Mouse (Mus musculus): ENCODE results near the gene Cdc42ep3. TPM values are rescaled to one million over a fixed set of nuclear protein-coding genes. Genes with fewer than 3 reads are reported as not detected.

Cdc42ep3 gene
- total RNA-seq (2014; rRNA removed): 18.1 and 22.3 TPM in 2 replicates
- 34.9 and 35.9 TPM in 2 replicates for polyA plus RNA-seq (2015; fragmentation: Nextera tagmentation; extraction: Ambion mirVana)

DNA sequence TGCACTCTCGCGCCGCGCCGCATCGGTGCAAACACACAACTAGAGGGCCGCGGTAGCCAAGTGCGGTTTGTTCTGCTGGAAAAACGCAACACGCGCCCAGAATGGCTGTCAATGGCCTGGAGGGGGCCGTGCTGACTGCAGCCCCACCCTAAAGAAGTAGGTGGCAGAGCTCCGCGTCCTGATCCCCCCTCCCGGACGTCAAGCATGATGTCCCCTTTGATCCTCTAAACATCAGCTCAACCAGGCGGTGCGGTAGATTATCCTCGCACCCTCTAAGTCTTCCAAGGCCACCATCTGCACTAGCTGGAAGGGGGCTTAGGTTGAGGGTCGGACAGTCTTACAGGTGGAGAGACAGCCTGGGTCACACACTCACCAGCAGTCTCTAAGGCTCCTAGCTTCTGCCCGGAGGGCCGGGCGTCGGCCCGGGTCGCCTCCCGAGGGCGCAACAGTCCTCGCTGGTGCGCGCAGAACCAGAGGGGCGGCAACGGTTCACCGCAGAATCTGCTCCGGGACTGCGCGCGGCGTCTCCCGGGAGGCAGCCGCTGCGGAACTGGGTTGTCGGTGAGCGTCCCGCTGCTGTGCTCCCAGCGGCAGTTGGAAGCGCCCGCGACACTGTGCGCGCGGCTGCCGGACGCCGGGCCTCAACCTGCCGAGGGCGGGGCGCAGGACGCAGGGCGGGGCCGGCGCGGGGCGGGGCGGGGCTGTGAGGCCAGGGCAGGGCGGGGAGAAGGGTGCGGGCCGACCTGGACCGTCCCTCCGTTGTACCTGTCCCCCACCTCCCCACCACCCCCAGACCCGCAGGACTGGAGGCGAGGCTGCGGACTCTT lies at the start of gene Cdc42ep3:
Gene Cdc42ep3, minus strand, starts transcription at position 648 of the 827 bp plus-strand sequence.
- Histone ChIP-seq H3K27me3 (ENCODE audit: insufficient read depth, low read length) (no peaks in the 10 kb centered on the region), H3K9me3 (ENCODE audit: low read length) (no peaks in the 10 kb centered on the region), H3K9ac (replicated peaks; ENCODE audit: low read length) (peak within 1 kb of the TSS; percentile 92), H3K4me3 (ENCODE audit: low read length) (peak within 1 kb of the TSS; percentile 71), H3K4me2 (ENCODE audit: low read depth, low read length) (peak within 1 kb of the TSS; percentile 82), H3K36me3 (ENCODE audit: insufficient read depth, low read length) (no peaks in the 10 kb centered on the region), H3K27ac (peak within 1 kb of the TSS; percentile 90), H3K4me1 (ENCODE audit: insufficient read depth, low read length) (peaks cover 10% of the 10 kb centered on the region; the same call in 1 of the 2 replicates)
- under 1% methylated on average over 59 of the region's 74 CpGs for WGBS
- DNase-seq (ENCODE audit: low spot score): peak; percentile 79
- TF ChIP-seq CTCF (IDR thresholded peaks at IDR 0.05; ENCODE audit: low read depth): peak; percentile 32; the same call in 1 of the 2 replicates
- peak; percentile 82 for ATAC-seq

DNA sequence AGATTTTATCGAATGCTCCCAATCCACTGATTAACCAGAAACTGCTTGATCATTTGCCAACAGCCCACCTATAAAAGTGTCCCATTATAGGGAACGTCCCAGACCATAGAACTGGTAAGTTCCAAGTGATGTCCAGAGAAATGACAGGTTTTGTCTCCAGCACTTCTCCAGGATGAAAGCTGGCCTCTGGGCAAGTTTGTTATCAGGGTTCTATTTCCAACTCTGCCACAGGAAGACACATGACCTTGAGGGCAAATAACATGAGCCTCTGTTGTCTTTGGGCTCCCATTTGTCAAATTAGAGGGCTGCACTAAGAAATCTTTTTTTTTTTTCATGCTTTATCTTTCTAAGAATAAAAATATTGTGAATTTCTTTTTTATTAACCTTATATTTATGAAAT lies 45.5 kb upstream of the Cdc42ep3 start:
- DNase-seq (ENCODE audit: low spot score) (no peak), ATAC-seq (no peak)
- Histone ChIP-seq H3K27ac (no peak overlapping the region), H3K27me3 (ENCODE audit: insufficient read depth, low read length) (no peaks in the 10 kb centered on the region), H3K9me3 (ENCODE audit: low read length) (no peaks in the 10 kb centered on the region), H3K9ac (replicated peaks; ENCODE audit: low read length) (no peak overlapping the region), H3K4me2 (ENCODE audit: low read depth, low read length) (no peak overlapping the region), H3K36me3 (ENCODE audit: insufficient read depth, low read length) (no peaks in the 10 kb centered on the region), H3K4me3 (ENCODE audit: low read length) (no peak overlapping the region), H3K4me1 (ENCODE audit: insufficient read depth, low read length) (no peaks in the 10 kb centered on the region)
- no peak for TF ChIP-seq CTCF (IDR thresholded peaks at IDR 0.05; ENCODE audit: low read depth)
- WGBS: 84% methylated on average over 2 of the region's 2 CpGs

DNA sequence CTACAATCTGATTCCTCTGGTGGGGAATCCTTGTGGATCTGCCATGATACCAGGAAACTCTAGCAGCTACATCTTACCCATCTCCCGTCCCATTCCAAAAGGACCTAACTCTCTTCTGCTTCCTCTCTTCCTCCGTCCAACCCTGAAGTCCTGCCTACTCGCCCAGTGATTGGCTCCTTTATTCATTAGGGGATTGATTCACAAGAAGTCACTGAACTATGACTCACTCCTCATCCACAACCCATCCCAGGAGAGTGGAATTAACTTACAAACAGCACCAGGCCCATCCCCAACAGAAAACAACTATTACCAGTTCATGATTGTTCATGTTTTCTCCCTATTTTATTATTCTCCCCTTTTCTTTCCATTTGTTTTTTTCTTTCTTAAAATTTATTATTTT lies 43.5 kb upstream of the Cdc42ep3 start:
- no peak for ATAC-seq
- no peak overlapping the region for H3K9ac ChIP-seq (replicated peaks; ENCODE audit: low read length)
- no peak for TF ChIP-seq CTCF (IDR thresholded peaks at IDR 0.05; ENCODE audit: low read depth)

DNA sequence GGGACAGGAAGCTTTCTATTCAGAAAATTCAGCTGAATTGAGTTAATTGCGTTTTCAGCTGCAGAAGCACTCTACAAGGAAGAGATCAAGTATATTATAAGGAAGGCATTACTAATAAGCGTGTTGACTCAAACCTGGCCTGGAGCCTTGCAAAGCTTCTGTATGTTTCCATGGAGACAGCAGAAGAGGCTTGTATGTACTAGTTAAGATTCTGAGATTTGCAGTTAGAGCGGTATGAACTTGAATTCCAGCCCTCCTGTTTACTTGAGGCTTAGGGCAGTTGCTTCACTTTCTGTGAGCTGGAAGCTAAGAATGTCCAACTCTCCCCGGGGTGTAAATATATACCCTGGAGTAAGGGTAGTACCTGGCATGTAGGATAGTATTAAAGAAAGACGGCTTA lies 39.9 kb upstream of the Cdc42ep3 start:
- Histone ChIP-seq H3K36me3 (ENCODE audit: insufficient read depth, low read length) (no peaks in the 10 kb centered on the region), H3K4me3 (ENCODE audit: low read length) (no peak overlapping the region), H3K4me1 (ENCODE audit: insufficient read depth, low read length) (no peaks in the 10 kb centered on the region), H3K27ac (no peak overlapping the region), H3K9ac (replicated peaks; ENCODE audit: low read length) (no peak overlapping the region), H3K9me3 (ENCODE audit: low read length) (no peaks in the 10 kb centered on the region), H3K27me3 (ENCODE audit: insufficient read depth, low read length) (no peaks in the 10 kb centered on the region), H3K4me2 (ENCODE audit: low read depth, low read length) (no peak overlapping the region)
- WGBS: 63% methylated on average over 5 of the region's 5 CpGs
- no peak for DNase-seq (ENCODE audit: low spot score)
- ATAC-seq: no peak
- no peak for TF ChIP-seq CTCF (IDR thresholded peaks at IDR 0.05; ENCODE audit: low read depth)

More for the DNA sequence above, 43.5 kb upstream of the Cdc42ep3 start:
- no peak for DNase-seq (ENCODE audit: low spot score)
- Histone ChIP-seq H3K27ac (no peak overlapping the region), H3K9me3 (ENCODE audit: low read length) (no peaks in the 10 kb centered on the region), H3K4me1 (ENCODE audit: insufficient read depth, low read length) (no peaks in the 10 kb centered on the region), H3K27me3 (ENCODE audit: insufficient read depth, low read length) (no peaks in the 10 kb centered on the region), H3K36me3 (ENCODE audit: insufficient read depth, low read length) (no peaks in the 10 kb centered on the region), H3K4me3 (ENCODE audit: low read length) (no peak overlapping the region), H3K4me2 (ENCODE audit: low read depth, low read length) (no peak overlapping the region)
- 80% methylated on average over 3 of the region's 3 CpGs for WGBS

DNA sequence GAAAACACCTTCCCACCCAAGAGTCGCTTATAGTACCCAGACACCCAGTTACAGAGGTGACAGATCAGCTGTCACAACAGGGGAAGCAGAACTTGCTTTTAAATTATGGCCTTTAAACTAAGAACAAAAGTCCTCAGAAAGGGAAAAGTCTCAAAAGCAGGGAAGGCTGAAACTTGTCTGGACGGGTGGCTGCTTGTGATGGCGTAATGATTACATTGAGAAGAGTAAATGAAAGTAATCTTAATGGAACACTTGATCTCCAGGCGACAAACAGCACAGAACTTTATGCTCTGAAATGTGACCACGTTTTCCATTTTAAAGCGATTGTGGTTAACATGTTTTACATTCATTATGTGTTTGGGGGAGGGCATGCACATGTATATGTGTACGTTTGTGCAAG lies 39.0 kb upstream of the Cdc42ep3 start:
- no peak overlapping the region for H3K27ac ChIP-seq
- no peak for DNase-seq (ENCODE audit: low spot score)
- no peaks in the 10 kb centered on the region for H3K36me3 ChIP-seq (ENCODE audit: insufficient read depth, low read length)
- no peak overlapping the region for H3K4me2 ChIP-seq (ENCODE audit: low read depth, low read length)
- ATAC-seq: no peak
- 84% methylated on average over 7 of the region's 7 CpGs for WGBS
- no peak for TF ChIP-seq CTCF (IDR thresholded peaks at IDR 0.05; ENCODE audit: low read depth)
- H3K4me3 ChIP-seq (ENCODE audit: low read length): no peak overlapping the region
- H3K27me3 ChIP-seq (ENCODE audit: insufficient read depth, low read length): no peaks in the 10 kb centered on the region
- no peak overlapping the region for H3K9ac ChIP-seq (replicated peaks; ENCODE audit: low read length)
- H3K9me3 ChIP-seq (ENCODE audit: low read length): no peaks in the 10 kb centered on the region
- H3K4me1 ChIP-seq (ENCODE audit: insufficient read depth, low read length): no peaks in the 10 kb centered on the region

DNA sequence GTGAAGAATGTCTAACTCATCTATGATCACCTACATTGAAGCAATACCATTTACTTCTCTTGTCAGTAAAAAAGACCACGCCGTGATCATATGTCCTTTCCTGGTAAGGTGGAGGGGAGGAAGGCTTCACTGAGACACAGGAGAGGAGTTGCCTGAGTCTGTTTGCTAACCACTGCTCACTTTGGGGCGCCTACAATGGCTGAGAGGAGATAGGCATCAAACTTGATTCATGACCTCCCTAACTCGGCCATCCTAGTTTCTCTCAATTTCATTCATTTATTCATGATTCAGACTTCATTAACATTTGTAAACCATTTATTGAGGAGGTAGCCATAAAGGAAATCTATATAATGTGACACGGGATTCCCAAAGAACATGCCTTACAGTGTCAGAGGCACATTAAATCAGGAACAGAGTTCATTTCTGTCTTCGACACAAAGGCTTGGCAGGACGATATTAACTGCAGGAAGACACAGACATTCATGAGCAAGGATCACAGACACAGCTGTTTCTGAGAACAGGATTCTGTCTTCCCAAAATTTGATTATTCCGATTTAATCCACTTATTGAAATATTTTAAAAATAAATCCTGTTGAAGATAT lies 32.7 kb upstream of the Cdc42ep3 start:
- Histone ChIP-seq H3K9ac (replicated peaks; ENCODE audit: low read length) (no peak overlapping the region), H3K27ac (no peak overlapping the region), H3K4me1 (ENCODE audit: insufficient read depth, low read length) (no peaks in the 10 kb centered on the region), H3K9me3 (ENCODE audit: low read length) (no peaks in the 10 kb centered on the region), H3K4me2 (ENCODE audit: low read depth, low read length) (no peak overlapping the region), H3K27me3 (ENCODE audit: insufficient read depth, low read length) (no peaks in the 10 kb centered on the region), H3K4me3 (ENCODE audit: low read length) (no peak overlapping the region), H3K36me3 (ENCODE audit: insufficient read depth, low read length) (no peaks in the 10 kb centered on the region)
- 57% methylated on average over 8 of the region's 8 CpGs for WGBS
- ATAC-seq (no peak), DNase-seq (ENCODE audit: low spot score) (no peak)
- no peak for TF ChIP-seq CTCF (IDR thresholded peaks at IDR 0.05; ENCODE audit: low read depth)

DNA sequence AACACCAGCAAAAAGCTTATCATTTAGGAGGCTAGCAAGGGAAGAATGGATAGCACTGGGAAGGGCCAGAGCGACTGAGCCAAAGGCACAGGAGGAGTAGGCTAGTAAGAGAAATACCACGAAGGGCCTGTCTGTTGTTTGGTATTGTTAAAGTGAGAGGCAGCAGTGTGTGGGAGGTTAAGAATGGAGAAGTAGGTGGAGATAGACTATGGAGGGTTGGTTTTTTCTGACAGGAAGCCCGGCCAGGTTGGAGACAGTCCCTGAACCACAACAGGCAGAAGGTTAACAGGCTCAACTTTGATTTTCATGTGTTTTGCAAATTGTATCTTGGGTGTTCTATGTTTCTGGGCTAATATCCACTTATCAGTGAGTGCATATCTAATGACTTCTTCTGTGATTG lies 26.6 kb upstream of the Cdc42ep3 start:
- 74% methylated on average over 3 of the region's 3 CpGs for WGBS
- no peaks in the 10 kb centered on the region for H3K36me3 ChIP-seq (ENCODE audit: insufficient read depth, low read length)
- H3K4me2 ChIP-seq (ENCODE audit: low read depth, low read length): no peak overlapping the region
- H3K4me3 ChIP-seq (ENCODE audit: low read length): no peak overlapping the region
- H3K9me3 ChIP-seq (ENCODE audit: low read length): no peaks in the 10 kb centered on the region
- H3K9ac ChIP-seq (replicated peaks; ENCODE audit: low read length): no peak overlapping the region
- H3K27ac ChIP-seq: no peak overlapping the region
- ATAC-seq (no peak), DNase-seq (ENCODE audit: low spot score) (no peak)
- H3K27me3 ChIP-seq (ENCODE audit: insufficient read depth, low read length): no peaks in the 10 kb centered on the region
- no peak for TF ChIP-seq CTCF (IDR thresholded peaks at IDR 0.05; ENCODE audit: low read depth)
- no peaks in the 10 kb centered on the region for H3K4me1 ChIP-seq (ENCODE audit: insufficient read depth, low read length)

Data from hindbrain, postnatal 0 days (tissue).